Mouse (Mus musculus) thymus, adult 2 months (tissue): ENCODE measurements around the gene Ptbp3.

Experiments
- CTCF ChIP-seq: fragments of 200-500 bp; IDR thresholded peaks from 2 replicates; pipeline ENCODE4 v1.5.1; 2012; ENCODE audit warnings: mild to moderate bottlenecking, control low read depth, low read length, moderate library complexity, borderline replicate concordance; ENCODE audit not compliant: control insufficient read depth, poor library complexity, insufficient read depth; ENCODE audit errors: extremely low read depth
- POLR2A ChIP-seq: fragments of 200-500 bp; IDR thresholded peaks from 2 replicates; pipeline ENCODE4 v1.6.1; 2012; ENCODE audit warnings: mild to moderate bottlenecking, low read length, control low read depth, moderate library complexity; ENCODE audit not compliant: control insufficient read depth, poor library complexity, insufficient read depth; ENCODE audit errors: extremely low read depth

- no peak for TF ChIP-seq POLR2A
- TF ChIP-seq CTCF, result no peak
These were observed 47.4 kb upstream of the Ptbp3 start for GRCm38 (mm10) chr4:59596556-59596955.
